Mouse (Mus musculus) left cerebral cortex, adult 11 months (tissue): ENCODE results near the gene Ttll1.
"Not testable (repeated sequence)": the region's sequence is repeated elsewhere in the genome, so short reads cannot be mapped to it uniquely, and the experiment has no call there.

Experiments used
- DNase-seq: peaks from one replicate; pipeline ENCODE4 v3.0.0; 2022; ENCODE audit warnings: low spot score

Ttll1 gene

GRCm38 (mm10) chr15:83523638-83524332 lies 13.1 kb upstream of the Ttll1 start:
- no peak for DNase-seq

GRCm38 (mm10) chr15:83523196-83523595 lies 12.5 kb upstream of the Ttll1 start:
- no peak for DNase-seq

GRCm38 (mm10) chr15:83520861-83521382 lies 10.2 kb upstream of the Ttll1 start:
- DNase-seq, result no peak

- peak; percentile 28 for DNase-seq
Measured at GRCm38 (mm10) chr15:83518215-83519048, 7.7 kb upstream of the Ttll1 start.

- no peak for DNase-seq
Measured at GRCm38 (mm10) chr15:83515018-83515417, 4.3 kb upstream of the Ttll1 start.

GRCm38 (mm10) chr15:83512489-83513281 lies 2.0 kb upstream of the Ttll1 start:
- DNase-seq, result no peak

GRCm38 (mm10) chr15:83509950-83510804 lies 516 bp downstream of the Ttll1 start:
- no peak for DNase-seq

- not testable (repeated sequence) for DNase-seq
Measured at GRCm38 (mm10) chr15:83501483-83501882, 9.2 kb downstream of the Ttll1 start.

GRCm38 (mm10) chr15:83500352-83500751 lies 10.3 kb downstream of the Ttll1 start:
- DNase-seq, result no peak

GRCm38 (mm10) chr15:83499211-83499755 lies 11.4 kb downstream of the Ttll1 start:
- no peak for DNase-seq

GRCm38 (mm10) chr15:83497299-83497698 lies 13.4 kb downstream of the Ttll1 start:
- no peak for DNase-seq

- DNase-seq, result no peak
Measured at GRCm38 (mm10) chr15:83495787-83496367, 14.8 kb downstream of the Ttll1 start.

GRCm38 (mm10) chr15:83495195-83495594 lies 15.5 kb downstream of the Ttll1 start:
- DNase-seq, result no peak

- no peak for DNase-seq
Measured at GRCm38 (mm10) chr15:83494572-83494920, 16.1 kb downstream of the Ttll1 start.

- DNase-seq, result no peak
Measured at GRCm38 (mm10) chr15:83493856-83494571, 16.7 kb downstream of the Ttll1 start.

GRCm38 (mm10) chr15:83491891-83492290 lies 18.8 kb downstream of the Ttll1 start:
- DNase-seq, result no peak

- no peak for DNase-seq
Measured at GRCm38 (mm10) chr15:83489471-83489870, 21.2 kb downstream of the Ttll1 start.

GRCm38 (mm10) chr15:83487477-83488115 lies 23.1 kb downstream of the Ttll1 start:
- DNase-seq, result no peak

- DNase-seq, result no peak
Measured at GRCm38 (mm10) chr15:83484311-83484710, 26.4 kb downstream of the Ttll1 start.

GRCm38 (mm10) chr15:83483482-83483881 lies 27.2 kb downstream of the Ttll1 start:
- DNase-seq, result no peak
